Mouse (Mus musculus) heart, adult 18-20 months (tissue): ENCODE measurements around the gene Cpne5. TPM values are rescaled to one million over a fixed set of nuclear protein-coding genes. Genes with fewer than 3 reads are reported as not detected.
"Not testable (repeated sequence)": the region's sequence is repeated elsewhere in the genome, so short reads cannot be mapped to it uniquely, and the experiment has no call there.

Experiments
- DNase-seq, 2 experiments: peaks; one replicate each; pipeline ENCODE4 v3.0.0; 2021 to 2022; ENCODE audit warnings: mixed read lengths in 1 of 2
- total RNA-seq, 2 experiments: library from RNA; stranded (reverse); gene quantifications; 2 replicates each; pipeline ENCODE4 v1.2.3; 2021

Gene Cpne5
- total RNA-seq, 2 experiments from 2014 or later = 3.9 to 5.0 TPM

DNA sequence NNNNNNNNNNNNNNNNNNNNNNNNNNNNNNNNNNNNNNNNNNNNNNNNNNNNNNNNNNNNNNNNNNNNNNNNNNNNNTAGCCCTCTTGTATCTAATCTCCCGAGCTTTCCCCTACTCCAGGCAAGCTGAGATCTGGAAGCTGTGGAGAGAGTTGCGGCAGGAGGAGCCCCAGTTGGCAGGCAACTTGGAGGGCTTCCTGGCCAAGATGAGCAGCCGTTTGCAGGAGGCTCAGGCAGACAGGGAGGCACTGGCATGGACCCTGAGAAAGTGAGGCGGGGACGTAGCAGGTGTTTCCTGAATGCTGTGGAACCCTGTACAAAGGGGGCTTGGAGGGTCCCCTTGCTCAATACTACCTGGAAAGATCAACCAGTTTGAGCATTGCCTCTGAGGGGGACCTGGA lies 102.9 kb downstream of the Cpne5 start:
- no peak for DNase-seq

GRCm38 (mm10) chr17:29129341-29129740 lies 108.6 kb downstream of the Cpne5 start:
- no peak for DNase-seq

DNA sequence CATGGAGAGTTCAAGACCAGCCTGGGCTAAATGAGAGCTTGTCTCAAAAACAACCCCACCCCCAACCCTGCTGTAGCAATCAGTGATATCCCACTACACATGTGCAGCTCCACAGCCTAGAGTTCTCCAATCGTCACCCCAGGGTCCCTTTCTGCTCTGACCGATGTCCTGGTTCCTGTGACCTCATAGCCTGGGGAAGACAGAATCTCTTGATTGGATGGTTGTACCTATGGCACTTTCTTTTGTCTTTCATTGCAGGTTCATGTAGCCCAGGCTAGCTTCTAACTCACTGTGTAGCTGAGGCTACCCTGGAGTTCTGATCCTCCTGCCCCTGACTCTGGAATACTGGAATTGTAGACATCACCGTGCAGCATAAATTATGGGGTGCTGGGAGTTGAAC lies 111.4 kb downstream of the Cpne5 start:
- no peak for DNase-seq

DNA sequence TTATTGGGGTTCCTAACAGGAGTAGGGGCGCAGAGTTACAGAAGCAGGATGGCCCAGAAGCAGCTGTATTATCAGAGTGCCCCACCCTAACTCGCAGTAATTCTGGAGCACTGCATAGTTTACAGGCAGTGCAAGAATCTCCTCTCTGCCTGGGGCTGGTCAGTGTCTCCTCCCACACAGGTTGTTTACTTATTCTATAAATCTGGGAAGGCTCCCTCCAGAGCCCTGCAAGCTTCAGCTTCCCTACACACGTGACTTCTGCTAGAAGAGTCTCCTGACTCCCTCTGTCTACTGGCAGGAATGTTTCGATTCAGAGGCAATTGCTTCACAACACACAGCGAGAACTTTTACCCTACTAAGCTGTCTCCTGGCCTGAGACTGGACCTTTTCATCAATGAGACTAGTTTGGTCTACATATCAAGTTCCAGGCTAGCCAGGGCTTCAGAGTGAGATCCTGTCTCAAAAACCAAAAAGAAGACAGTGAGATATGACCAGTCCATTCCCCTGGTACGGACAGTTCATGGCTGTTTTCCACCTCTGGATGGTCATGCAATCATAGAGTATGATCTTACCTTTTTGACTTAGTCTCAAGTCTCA lies 114.3 kb downstream of the Cpne5 start:
- DNase-seq = no peak

DNA sequence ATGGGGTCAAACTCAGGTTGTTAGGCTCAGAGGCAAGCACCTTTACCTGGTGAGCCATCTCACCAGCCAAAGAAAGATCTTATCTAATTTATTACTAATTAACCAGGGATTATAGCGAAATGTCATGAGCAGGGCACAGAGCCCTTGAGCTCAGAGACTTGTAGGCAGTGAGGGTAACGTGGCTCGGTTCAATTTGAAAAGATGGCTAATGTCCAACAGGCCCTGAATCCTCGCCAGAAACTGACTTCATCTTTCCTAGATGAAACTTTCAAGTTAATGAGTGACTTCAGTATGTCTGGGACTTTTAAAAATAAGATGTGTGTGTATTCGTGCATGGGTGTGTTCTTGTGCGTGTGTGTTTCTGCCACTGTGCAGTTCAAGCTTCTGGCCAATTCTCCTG lies 115.2 kb downstream of the Cpne5 start:
- DNase-seq = peak in 1 of 2 experiments; percentile 51

DNA sequence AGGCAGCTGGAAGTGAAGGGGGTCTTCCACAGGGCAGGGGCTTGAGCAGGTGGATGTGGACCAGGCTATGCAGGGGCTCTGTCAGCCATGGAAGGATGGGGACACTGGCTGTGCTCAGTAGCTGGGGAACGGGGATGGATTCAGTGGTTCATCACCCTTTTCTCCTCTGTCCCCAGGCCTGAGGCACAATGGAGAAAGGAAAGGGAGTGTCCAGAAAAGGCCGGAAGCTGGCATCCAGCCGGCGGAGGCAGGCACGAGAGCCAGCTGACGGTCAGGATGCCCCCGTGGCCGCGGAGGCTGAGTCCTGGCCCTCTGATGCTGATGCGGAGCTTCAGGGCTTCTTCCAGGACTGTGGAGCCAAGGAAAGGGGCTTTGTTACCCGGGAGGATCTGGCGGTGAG lies 117.3 kb downstream of the Cpne5 start:
- peak in 1 of 2 experiments; percentile 29 for DNase-seq

- no peak for DNase-seq
Measured at GRCm38 (mm10) chr17:29118057-29118456, 119.9 kb downstream of the Cpne5 start.

GRCm38 (mm10) chr17:29117006-29117648 lies 120.8 kb downstream of the Cpne5 start:
- no peak for DNase-seq

DNA sequence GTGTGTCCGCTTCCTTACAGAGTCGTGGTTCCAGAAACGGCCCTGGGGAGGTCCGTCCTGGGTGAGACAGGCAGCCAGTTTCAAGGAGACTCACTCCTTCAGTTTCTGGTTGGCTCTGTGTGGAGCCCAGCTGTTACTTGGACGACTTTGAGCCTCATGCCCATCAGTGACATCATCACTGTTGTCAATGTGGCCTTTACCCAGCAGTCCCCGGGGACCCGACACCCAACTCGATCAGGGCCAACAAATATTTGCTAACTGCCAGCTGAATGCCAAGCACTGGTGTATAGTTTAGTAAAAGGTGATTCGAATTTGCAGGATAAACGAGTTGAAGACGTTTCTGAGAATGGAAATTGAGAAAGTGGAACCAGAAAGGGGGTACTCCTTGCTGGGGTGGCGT lies 121.9 kb downstream of the Cpne5 start:
- DNase-seq = no peak

GRCm38 (mm10) chr17:29113591-29114352 lies 124.2 kb downstream of the Cpne5 start, which contains the start of gene Rab44:
Gene Rab44 (plus strand): TSS chr17:29114145.
- no peak for DNase-seq

- no peak for DNase-seq
Measured at GRCm38 (mm10) chr17:29111332-29111731, 126.6 kb downstream of the Cpne5 start.

- DNase-seq = not testable (repeated sequence)
Measured at GRCm38 (mm10) chr17:29110356-29110755, 127.6 kb downstream of the Cpne5 start.

Other genes starting within 250 kb of the Cpne5 start
- gene Stk38, start 230.2 kb downstream of the Cpne5 start, total RNA-seq = 10 to 100 TPM; 22.0 to 28.8 TPM
- gene Srsf3, start 205.5 kb downstream of the Cpne5 start, total RNA-seq = 10 to 100 TPM; 74.9 to 89.9 TPM
- 100 to 1,000 TPM; 101 to 149 TPM for gene Cdkn1a, start 147.2 kb downstream of the Cpne5 start, total RNA-seq
- under 1 TPM in 1 of 2 experiments, not detected in 1; 0.69 TPM for gene Rab44, start 124.0 kb downstream of the Cpne5 start, total RNA-seq
- gene Ppil1, start 26.0 kb upstream of the Cpne5 start, total RNA-seq = 10 to 100 TPM; 34.9 to 36.5 TPM
- 100 to 1,000 TPM; 297 to 354 TPM for gene BC004004, start 30.6 kb upstream of the Cpne5 start, total RNA-seq
- gene Pi16, start 79.5 kb upstream of the Cpne5 start, total RNA-seq = 10 to 100 TPM; 22.7 to 29.1 TPM
- gene Mtch1, start 109.8 kb upstream of the Cpne5 start, total RNA-seq = 100 to 1,000 TPM; 193 to 203 TPM
- 1 to 10 TPM; 1.5 to 2.6 TPM for gene Fgd2, start 122.7 kb upstream of the Cpne5 start, total RNA-seq